Mouse (Mus musculus): Measurements from ENCODE around the gene Ephb2.
A peak's percentile ranks its signal among the peaks of the same experiment; 100 is the strongest.

DNA sequence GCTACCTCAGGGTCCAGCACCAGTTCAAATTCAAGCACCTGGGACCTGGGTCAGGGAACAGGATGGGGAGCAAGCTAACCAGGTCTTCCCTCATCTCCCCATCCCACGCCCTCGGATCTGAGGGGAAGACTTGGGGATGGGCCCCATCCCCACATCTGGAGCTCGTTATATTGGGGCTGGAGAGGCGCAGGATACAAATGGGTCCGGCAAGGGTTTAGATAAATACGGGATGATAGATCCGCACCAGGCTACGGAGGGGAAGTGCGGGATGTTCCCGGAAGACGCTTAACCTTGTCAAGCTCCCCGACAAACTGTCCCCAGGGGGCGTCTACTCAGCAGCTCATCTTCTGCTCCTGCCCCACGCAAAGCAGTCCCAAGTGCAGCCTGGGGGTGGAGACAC is 35.4 kb downstream of the Ephb2 start:
- TF ChIP-seq EP300 (optimal IDR thresholded peaks at IDR 0.05) (no peak), CTCF (IDR thresholded peaks at IDR 0.05; ENCODE audit: low read depth) (peak; percentile 23; the same call in 1 of the 2 replicates)
